Mouse (Mus musculus): ENCODE measurements around the gene Megf11.

- no peak for TF ChIP-seq GATA1 (IDR thresholded peaks at IDR 0.05; ENCODE audit: borderline replicate concordance, low read length)
- no peak for TF ChIP-seq FLI1 (IDR thresholded peaks at IDR 0.05; ENCODE audit: low read length)
These were observed 218.8 kb downstream of the Megf11 start for GRCm38 (mm10) chr9:64604217-64604711.

All from megakaryocyte, embryonic 14.5 days (primary cell).